Mouse (Mus musculus): ENCODE measurements around the gene Vopp1. TPM values are rescaled to one million over a fixed set of nuclear protein-coding genes. Genes with fewer than 3 reads are reported as not detected.

Vopp1 gene
- 3.0 TPM for polyA plus RNA-seq (2014; fragmentation: Illumina TruSeq; extraction: RNeasy Lipid Tissue Mini Kit (QIAGEN cat#74804); ENCODE audit: low read depth, low replicate concordance)

DNA sequence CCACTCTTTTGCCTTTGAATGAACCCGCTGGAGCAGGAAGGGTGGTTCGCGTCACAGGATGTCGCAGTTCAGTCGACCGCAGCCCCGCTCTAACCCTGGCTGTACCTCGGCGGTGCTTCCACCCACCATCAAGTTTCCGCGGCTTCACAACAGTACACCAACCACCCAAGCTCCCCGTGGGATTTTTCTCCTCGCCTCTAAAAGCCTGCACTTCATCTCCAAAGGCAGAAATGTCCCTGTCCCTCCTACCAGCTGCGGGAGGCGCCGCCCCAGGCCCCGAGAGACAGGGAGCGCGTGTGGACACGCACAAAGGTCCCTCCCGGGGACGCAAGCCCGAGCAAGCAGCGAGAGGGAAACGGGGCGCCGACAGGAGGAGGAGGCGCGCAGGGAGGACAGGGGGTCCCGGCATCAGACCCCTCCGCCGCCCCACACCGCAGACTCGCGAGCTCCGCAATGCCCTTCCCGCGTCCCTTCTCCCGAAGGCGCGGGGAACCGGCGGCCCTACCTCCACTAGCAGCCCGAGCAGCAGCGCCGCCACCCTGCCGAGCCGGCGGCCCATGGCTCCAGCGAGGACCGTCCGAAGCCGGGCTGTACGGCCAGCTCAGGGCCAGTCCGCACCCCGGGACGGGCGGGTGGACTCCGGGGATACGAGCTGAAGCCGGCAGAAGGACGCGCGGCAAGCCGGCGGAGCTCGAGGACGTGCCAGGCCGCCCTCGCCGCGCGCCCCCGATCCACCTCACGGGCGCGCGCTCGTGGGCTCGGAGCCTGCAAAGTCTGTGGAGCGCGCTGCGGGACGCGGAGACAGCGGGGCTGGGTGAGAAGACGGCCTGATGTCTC is at the start of gene Vopp1:
Vopp1 (minus strand) TSS at position 738 of the 837 bp plus-strand sequence.

DNA sequence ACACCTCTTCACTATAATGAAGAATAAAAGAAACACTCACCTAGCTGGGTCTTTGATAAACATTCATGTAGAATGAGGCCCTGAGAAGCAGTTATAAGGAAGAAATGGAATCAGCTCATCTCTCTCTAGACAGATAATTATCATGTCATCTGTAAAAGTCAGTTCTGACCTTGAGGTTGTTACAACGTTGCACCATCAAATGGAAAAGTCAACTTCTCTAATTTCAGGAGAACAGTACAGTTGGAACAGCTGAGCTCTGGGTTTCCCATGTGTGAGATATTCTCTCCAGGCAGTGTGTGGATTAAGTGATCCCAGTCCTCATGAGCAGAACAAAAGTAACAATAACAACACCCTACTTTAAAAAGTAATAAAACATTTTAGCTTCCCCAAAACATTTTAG is 25.3 kb upstream of the Vopp1 start, which contains the start of gene Vmn1r21:
Vmn1r21 (minus strand) TSS at position 58 of the 400 bp plus-strand sequence.

DNA sequence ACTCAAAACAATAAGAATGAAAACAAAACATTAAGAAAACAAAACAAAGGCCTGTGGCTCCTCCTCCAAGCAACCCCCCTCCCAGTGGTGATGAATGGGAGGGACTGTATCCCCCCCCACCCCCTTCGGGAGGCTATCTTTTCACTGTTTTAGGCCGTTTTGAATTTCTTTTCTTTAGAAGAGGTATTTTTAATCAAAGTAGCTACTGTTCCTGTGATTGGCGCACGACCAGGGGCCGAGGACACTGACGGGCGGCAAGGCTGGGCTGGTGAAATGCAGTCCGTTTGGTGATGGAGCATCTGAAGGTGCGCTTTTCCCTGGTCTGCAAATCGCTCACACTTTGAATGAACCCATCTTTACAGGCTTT is 122.6 kb downstream of the Vopp1 start, which contains the start of gene Lancl2:
Lancl2 (plus strand) TSS at position 165 of the 367 bp plus-strand sequence.

DNA sequence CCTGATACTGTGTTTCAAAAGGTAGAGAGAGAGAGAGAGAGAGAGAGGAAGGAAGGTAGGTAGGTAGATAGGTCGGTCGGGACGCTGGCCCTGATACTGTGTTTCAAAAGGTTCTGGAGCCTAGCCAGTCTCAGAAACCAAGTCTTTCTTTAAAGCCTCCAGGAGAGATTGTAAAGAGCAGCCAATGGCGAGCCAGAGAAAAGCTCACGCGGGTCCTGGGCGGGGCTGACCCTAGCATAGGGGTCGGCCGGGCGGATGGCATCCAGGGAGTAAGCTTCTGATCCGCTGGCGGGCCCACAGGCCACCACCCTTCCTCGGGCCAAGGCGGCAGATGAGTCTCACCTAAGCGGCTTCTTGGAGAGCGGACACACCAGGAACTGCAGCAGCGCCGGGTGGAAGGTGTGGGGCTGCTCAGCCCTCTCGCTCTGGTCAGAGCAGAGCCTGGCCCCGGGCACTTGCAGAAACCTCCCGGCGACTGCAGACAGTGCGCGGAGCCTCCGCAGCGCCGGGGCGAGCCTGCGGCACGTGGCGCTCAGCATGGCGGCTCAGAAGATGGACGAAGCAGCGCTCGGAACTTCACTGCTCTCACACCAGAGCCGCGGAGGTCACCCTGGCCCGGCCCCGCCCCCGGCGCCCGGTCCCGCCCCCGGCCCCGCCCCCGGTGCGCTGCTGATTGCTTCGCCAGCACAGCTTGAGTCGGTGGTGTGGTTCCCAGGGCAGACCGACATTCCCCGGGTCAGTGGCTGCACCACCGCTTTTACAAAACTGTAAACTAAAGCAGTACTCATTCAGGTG is 133.3 kb downstream of the Vopp1 start, which contains the start of gene Pyurf:
Pyurf (minus strand) TSS at position 612 of the 795 bp plus-strand sequence.

Other genes with a start within 250 kb of the Vopp1 start
- 17.5 TPM for gene Herc6, start 244.2 kb downstream of the Vopp1 start, polyA plus RNA-seq (2014; fragmentation: Illumina TruSeq; extraction: RNeasy Lipid Tissue Mini Kit (QIAGEN cat#74804); ENCODE audit: low read depth, low replicate concordance)
- 18.5 TPM for gene Pyurf, start 133.1 kb downstream of the Vopp1 start, polyA plus RNA-seq (2014; fragmentation: Illumina TruSeq; extraction: RNeasy Lipid Tissue Mini Kit (QIAGEN cat#74804); ENCODE audit: low read depth, low replicate concordance)
- gene Lancl2, start 122.6 kb downstream of the Vopp1 start, polyA plus RNA-seq (2014; fragmentation: Illumina TruSeq; extraction: RNeasy Lipid Tissue Mini Kit (QIAGEN cat#74804); ENCODE audit: low read depth, low replicate concordance), result 9.4 TPM
- not detected for gene Vmn1r21, start 25.2 kb upstream of the Vopp1 start, polyA plus RNA-seq (2014; fragmentation: Illumina TruSeq; extraction: RNeasy Lipid Tissue Mini Kit (QIAGEN cat#74804); ENCODE audit: low read depth, low replicate concordance)
- not detected for gene Vmn1r22, start 82.9 kb upstream of the Vopp1 start, polyA plus RNA-seq (2014; fragmentation: Illumina TruSeq; extraction: RNeasy Lipid Tissue Mini Kit (QIAGEN cat#74804); ENCODE audit: low read depth, low replicate concordance)
- gene Vmn1r23, start 101.7 kb upstream of the Vopp1 start, polyA plus RNA-seq (2014; fragmentation: Illumina TruSeq; extraction: RNeasy Lipid Tissue Mini Kit (QIAGEN cat#74804); ENCODE audit: low read depth, low replicate concordance), result not detected
- not detected for gene Vmn1r24, start 136.3 kb upstream of the Vopp1 start, polyA plus RNA-seq (2014; fragmentation: Illumina TruSeq; extraction: RNeasy Lipid Tissue Mini Kit (QIAGEN cat#74804); ENCODE audit: low read depth, low replicate concordance)
- not detected for gene Vmn1r25, start 155.7 kb upstream of the Vopp1 start, polyA plus RNA-seq (2014; fragmentation: Illumina TruSeq; extraction: RNeasy Lipid Tissue Mini Kit (QIAGEN cat#74804); ENCODE audit: low read depth, low replicate concordance)
- not detected for gene Vmn1r26, start 190.0 kb upstream of the Vopp1 start, polyA plus RNA-seq (2014; fragmentation: Illumina TruSeq; extraction: RNeasy Lipid Tissue Mini Kit (QIAGEN cat#74804); ENCODE audit: low read depth, low replicate concordance)

Measured in liver, adult 10 weeks (tissue).